Mouse (Mus musculus) bone marrow macrophage, adult 2 months (primary cell): ENCODE results near the gene Myo1h.

ENCODE experiments used
- CTCF ChIP-seq: IDR thresholded peaks from 2 replicates; pipeline ENCODE4 v1.5.1; 2012; ENCODE audit warnings: low read depth, mild to moderate bottlenecking, low read length, moderate library complexity
- POLR2A ChIP-seq: IDR thresholded peaks from 2 replicates; pipeline ENCODE4 v1.6.1; 2012; ENCODE audit warnings: mild to moderate bottlenecking, low read depth, low read length, borderline replicate concordance

DNA sequence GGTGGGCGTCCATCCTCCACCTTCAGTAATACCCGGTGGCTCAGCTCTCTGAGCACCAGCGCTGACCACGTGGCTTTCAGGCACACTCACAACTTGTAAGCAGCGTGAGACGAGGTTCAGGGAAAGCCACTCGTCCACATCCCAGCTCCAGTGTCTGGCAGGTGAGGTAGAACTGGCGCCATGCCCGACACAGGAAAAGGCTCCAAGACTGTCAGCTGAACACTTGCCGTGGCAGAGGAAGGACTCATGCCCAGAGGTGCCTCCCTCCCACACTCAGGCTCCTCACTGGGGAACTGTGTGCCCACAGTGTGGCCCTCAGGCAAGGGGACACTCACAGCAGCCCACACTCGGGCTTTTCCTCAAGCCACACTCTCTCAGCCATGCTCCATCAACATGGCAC is 84.2 kb downstream of the Myo1h start:
- TF ChIP-seq POLR2A (no peak), CTCF (no peak)
